In genomic region chr7:68065904-68066303, GRCm38 (mm10) we compare ENCODE assay signal across 12 mouse cellular contexts.
DNase-seq lines count a peak whose midpoint lies in the region; ATAC-seq and TF ChIP-seq lines count a peak whose summit lies in the region.
"Had no signal": no experiment of that assay in that cellular context is flagged by ENCODE, and none has a peak within 500 bp of the region (broad histone marks: within the 10 kb centered on the region; RNA-seq: fewer than 3 reads in every experiment).

No protein-coding gene starts in this region.

- TF ChIP-seq CTCF in liver, adult 2 months (IDR thresholded peaks at IDR 0.05; ENCODE audit: low read depth, low read length), result no peak

- no peak overlapping the region for H3K27ac ChIP-seq in liver, adult 2 months (replicated peaks; ENCODE audit: insufficient read depth, low read depth, low read length)
- no peak overlapping the region for H3K27ac ChIP-seq in liver, embryonic 11.5 days (ENCODE audit: low read depth, low read length)
- H3K27ac ChIP-seq: hindbrain, embryonic 15.5 days had no signal

- no peak for TF ChIP-seq POLR2A in liver, adult 2 months (IDR thresholded peaks at IDR 0.05; ENCODE audit: extremely low read depth, insufficient read depth, low read length)

- no peak overlapping the region for H3K9ac ChIP-seq in liver, adult 2 months (ENCODE audit: low read depth, low read length)
- H3K9ac ChIP-seq in liver, embryonic 11.5 days (ENCODE audit: low read depth, low read length), result no peak overlapping the region
- H3K9ac ChIP-seq: hindbrain, embryonic 15.5 days had no signal

- H3K4me3 ChIP-seq in liver, adult 2 months (ENCODE audit: insufficient read depth, low read depth, low read length), result no peak overlapping the region
- no peak overlapping the region for H3K4me3 ChIP-seq in liver, embryonic 11.5 days (ENCODE audit: low read depth, low read length)
- H3K4me3 ChIP-seq: hindbrain, embryonic 15.5 days had no signal

- no peaks in the 10 kb centered on the region for H3K79me2 ChIP-seq in liver, adult 2 months (ENCODE audit: control insufficient read depth, insufficient read depth, low read length)

- H3K9me3 ChIP-seq in liver, embryonic 11.5 days (ENCODE audit: control insufficient read depth, low read length), result no peaks in the 10 kb centered on the region
- H3K9me3 ChIP-seq: hindbrain, embryonic 15.5 days had no signal

- ATAC-seq in liver, embryonic 11.5 days (replicated peaks; ENCODE audit: low FRiP score), result no peak
- ATAC-seq: forebrain, embryonic 14.5 days had no signal

- H3K36me3 ChIP-seq in liver, adult 2 months (ENCODE audit: control insufficient read depth, insufficient read depth, low read length), result no peaks in the 10 kb centered on the region
- H3K36me3 ChIP-seq in liver, embryonic 11.5 days (ENCODE audit: control insufficient read depth, insufficient read depth, low read length), result no peaks in the 10 kb centered on the region
- H3K36me3 ChIP-seq: hindbrain, embryonic 15.5 days had no signal

- no peak overlapping the region for H3K4me2 ChIP-seq in liver, embryonic 11.5 days
- H3K4me2 ChIP-seq: hindbrain, embryonic 15.5 days had no signal

- 36% methylated on average over 6 of the region's 6 CpGs for WGBS in liver, adult 2 months
- WGBS in liver, embryonic 11.5 days, result 88% methylated on average over 6 of the region's 6 CpGs

- peaks cover 8% of the 10 kb centered on the region; the same call in 1 of the 2 replicates for H3K27me3 ChIP-seq in liver, adult 2 months (ENCODE audit: control insufficient read depth, insufficient read depth, low read length)
- H3K27me3 ChIP-seq in liver, embryonic 11.5 days (replicated peaks; ENCODE audit: control insufficient read depth, insufficient read depth, low read length), result no peaks in the 10 kb centered on the region
- H3K27me3 ChIP-seq: hindbrain, embryonic 15.5 days had no signal

- peaks cover 3% of the 10 kb centered on the region; the same call in 1 of the 2 replicates for H3K4me1 ChIP-seq in liver, adult 2 months (ENCODE audit: control insufficient read depth, insufficient read depth, low read length)
- H3K4me1 ChIP-seq in liver, embryonic 11.5 days (replicated peaks; ENCODE audit: control insufficient read depth, insufficient read depth, low read length), result peaks cover 18% of the 10 kb centered on the region; the same call in 1 of the 2 replicates

- DNase-seq in gastrocnemius, adult 18-20 months (ENCODE audit: low spot score), result peak; percentile 30
- DNase-seq in gastrocnemius, postnatal 10 days, result no peak
- peak; percentile 41 for DNase-seq in liver, adult 2 months (ENCODE audit: extremely low read depth, low read depth, low spot score)
- DNase-seq in liver, embryonic 11.5 days (ENCODE audit: low spot score), result no peak
- peak; percentile 61 for DNase-seq in kidney, adult 8-10 months
- peak; percentile 49 for DNase-seq in lung, postnatal 14 days
- DNase-seq in cerebellum, postnatal 36 days, result no peak
- no peak for DNase-seq in cerebellum, adult 11-12 months
- DNase-seq: gastrocnemius, postnatal 36 days; right cerebral cortex, postnatal 14 days had no signal

Comparison
In these comparisons a context has a peak if more than half of its experiments do, and no peak if none do; other contexts are left out.
1. DNase-seq: peak in gastrocnemius, adult 18-20 months (single experiment), liver, adult 2 months (single experiment), kidney, adult 8-10 months (2 of 2) and lung, postnatal 14 days (single experiment); none in gastrocnemius, postnatal 10 days (single experiment), liver, embryonic 11.5 days (single experiment), cerebellum, postnatal 36 days (0 of 2) and cerebellum, adult 11-12 months (single experiment).